Mouse (Mus musculus): ENCODE results near the gene Nhsl1. TPM values are rescaled to one million over a fixed set of nuclear protein-coding genes. Genes with fewer than 3 reads are reported as not detected.

Nhsl1 gene
- polyA plus RNA-seq, 1 experiment = not detected

DNA sequence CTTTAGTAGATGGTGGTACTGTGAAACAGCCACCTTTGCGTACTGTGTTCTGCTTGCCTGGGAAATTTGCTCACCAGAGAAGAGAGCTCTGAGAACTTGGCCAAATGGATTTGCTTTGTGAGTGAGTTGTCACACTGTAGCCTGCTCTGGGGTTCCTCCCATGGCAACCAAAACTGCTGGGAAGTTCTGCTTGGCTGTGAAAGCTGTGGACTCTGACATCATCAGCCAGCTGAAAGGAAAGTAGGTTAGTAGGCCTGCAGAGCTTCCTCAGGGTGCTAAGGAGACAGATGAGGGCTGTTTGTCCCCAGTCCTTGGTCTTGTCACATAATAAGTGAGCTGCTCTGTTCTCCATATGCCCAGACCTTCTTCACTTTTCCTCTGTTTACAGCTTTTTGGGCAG is 189.8 kb downstream of the Nhsl1 start:
- no peak for TF ChIP-seq GATA1 (IDR thresholded peaks at IDR 0.05; ENCODE audit: low read length)

DNA sequence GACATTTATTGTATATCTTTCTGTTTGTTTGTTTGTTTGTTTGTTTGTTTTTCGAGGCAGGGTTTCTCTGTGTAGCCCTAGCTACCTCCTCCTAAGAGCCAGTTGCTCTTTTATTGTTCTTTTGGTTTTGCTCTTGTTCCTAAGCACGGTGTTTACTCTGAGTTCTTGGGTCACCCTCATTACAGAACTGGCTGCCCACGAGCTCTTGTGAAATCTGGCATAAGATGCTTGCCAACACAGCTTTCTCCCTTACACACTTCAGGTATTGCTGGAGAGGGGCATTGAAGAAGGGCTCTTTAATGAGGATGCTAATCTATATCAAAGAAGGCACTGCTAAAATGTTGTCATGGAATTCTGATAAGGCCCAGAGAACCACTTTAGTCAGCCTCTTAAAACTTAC is 191.9 kb downstream of the Nhsl1 start:
- no peak for TF ChIP-seq GATA1 (IDR thresholded peaks at IDR 0.05; ENCODE audit: low read length)

GRCm38 (mm10) chr10:18511496-18511895 is 192.7 kb downstream of the Nhsl1 start:
- TF ChIP-seq GATA1 (IDR thresholded peaks at IDR 0.05; ENCODE audit: low read length) = no peak

DNA sequence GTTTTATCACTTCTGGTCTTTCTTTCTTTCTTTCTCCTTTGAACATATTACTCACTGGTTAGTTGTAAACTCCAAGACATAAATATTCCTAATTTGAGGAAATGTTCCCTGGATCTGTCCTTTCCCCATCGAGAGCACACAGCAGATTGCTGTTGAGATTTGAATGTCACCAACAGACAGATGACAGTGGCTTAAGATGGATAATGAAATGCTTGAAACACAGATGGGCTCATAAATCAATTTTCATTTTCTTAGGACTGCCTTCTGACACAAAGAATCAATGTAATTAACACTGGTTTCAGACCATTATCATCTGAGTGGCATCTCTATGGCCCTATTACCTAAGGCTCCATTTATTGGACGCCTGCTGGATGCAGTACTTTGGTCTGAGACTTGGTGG is 203.8 kb downstream of the Nhsl1 start:
- no peak for TF ChIP-seq GATA1 (IDR thresholded peaks at IDR 0.05; ENCODE audit: low read length)

DNA sequence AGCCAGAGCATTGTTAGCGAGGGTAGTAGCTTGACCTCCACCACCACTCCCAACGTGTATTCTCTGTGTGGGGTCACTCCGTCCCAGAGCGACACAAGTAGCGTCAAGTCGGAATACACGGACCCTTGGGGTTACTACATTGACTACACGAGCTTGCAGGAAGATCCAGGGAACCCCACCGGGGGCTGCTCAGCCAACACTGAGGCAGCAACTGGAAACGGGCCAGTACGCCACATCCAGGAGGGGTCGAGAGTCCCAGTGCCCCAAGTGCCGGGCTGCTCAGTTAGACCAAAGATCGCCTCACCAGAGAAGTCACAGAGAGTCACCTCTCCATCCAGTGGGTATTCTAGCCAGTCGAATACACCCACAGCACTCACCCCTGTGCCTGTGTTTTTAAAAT is 206.5 kb downstream of the Nhsl1 start:
- no peak for TF ChIP-seq GATA1 (IDR thresholded peaks at IDR 0.05; ENCODE audit: low read length)

GRCm38 (mm10) chr10:18525726-18526125 is 206.9 kb downstream of the Nhsl1 start:
- no peak for TF ChIP-seq GATA1 (IDR thresholded peaks at IDR 0.05; ENCODE audit: low read length)

DNA sequence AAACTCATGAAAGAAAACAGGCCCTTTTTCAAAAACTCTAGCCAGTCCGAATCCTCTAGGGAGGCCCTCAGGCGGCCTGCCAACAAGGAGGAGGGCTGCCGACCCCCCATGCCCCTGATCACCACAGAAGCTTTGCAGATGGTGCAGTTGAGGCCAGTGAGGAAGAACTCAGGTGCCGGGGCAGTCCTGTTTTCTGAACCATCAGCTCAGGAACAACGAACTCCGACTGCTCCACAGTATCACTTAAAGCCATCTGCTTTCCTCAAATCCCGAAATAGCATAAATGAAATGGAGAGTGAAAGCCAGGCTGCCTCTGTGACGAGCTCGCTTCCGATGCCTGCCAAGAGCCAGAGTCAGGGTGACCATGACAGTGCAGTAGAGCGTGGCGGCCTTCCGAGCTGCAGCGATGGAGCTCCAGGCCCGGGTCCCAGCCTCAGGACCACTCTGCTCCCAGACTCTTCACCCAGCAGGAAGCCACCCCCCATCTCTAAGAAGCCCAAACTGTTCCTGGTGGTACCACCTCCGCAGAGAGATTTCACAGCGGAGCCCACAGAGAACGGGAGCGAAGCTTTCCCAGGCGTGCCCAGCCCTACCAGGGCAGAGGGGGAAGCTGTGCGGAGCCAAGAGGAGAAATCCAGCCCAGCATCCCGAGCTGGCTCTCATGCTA is 207.5 kb downstream of the Nhsl1 start:
- TF ChIP-seq GATA1 (IDR thresholded peaks at IDR 0.05; ENCODE audit: low read length) = no peak

GRCm38 (mm10) chr10:18526851-18527675 is 208.3 kb downstream of the Nhsl1 start:
- no peak for TF ChIP-seq GATA1 (IDR thresholded peaks at IDR 0.05; ENCODE audit: low read length)

GRCm38 (mm10) chr10:18527766-18528165 is 209.0 kb downstream of the Nhsl1 start:
- no peak for TF ChIP-seq GATA1 (IDR thresholded peaks at IDR 0.05; ENCODE audit: low read length)

DNA sequence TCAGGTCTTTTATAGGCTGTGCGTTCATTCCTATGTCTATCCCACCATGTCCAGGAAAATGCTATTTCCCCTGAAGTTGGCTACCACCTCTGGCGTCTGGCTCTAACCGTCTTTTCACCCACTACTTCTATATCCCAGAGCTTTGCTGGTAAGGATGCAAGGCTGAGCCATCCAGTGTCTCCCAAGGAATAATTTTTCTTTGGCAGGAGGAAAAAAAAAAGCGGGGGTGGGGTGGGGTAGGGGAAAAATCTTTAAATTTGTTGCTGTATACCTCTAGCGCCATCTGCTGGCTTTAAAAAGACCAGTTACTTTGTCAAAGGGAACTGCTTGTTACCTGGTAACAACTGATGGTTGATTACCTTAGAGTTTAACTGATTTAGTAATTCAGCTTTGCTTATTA is 209.7 kb downstream of the Nhsl1 start:
- TF ChIP-seq GATA1 (IDR thresholded peaks at IDR 0.05; ENCODE audit: low read length) = no peak

DNA sequence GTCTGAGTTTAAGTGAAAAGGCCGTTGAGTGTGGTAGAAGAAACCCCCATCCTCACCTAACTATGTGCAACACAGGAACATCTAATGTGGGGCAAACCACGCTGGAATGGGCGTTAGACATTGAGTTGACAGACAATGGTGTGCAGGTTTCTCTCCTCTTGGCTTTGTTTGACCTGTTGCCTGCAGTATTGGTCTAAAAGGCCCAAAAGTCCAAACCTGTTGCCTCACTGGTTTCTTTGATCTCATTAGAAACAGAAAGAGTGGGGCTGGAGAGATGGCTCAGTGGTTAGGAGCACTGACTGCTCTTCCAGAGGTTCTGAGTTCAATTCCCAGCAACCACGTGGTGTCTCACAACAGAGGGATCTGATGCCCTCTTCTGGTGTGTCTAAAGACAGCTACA is 210.4 kb downstream of the Nhsl1 start:
- TF ChIP-seq GATA1 (IDR thresholded peaks at IDR 0.05; ENCODE audit: low read length) = no peak

- no peak for TF ChIP-seq GATA1 (IDR thresholded peaks at IDR 0.05; ENCODE audit: low read length)
Observed at GRCm38 (mm10) chr10:18530161-18530560, 211.4 kb downstream of the Nhsl1 start.

- no peak for TF ChIP-seq GATA1 (IDR thresholded peaks at IDR 0.05; ENCODE audit: low read length)
Observed at GRCm38 (mm10) chr10:18532293-18532692, 213.5 kb downstream of the Nhsl1 start.

DNA sequence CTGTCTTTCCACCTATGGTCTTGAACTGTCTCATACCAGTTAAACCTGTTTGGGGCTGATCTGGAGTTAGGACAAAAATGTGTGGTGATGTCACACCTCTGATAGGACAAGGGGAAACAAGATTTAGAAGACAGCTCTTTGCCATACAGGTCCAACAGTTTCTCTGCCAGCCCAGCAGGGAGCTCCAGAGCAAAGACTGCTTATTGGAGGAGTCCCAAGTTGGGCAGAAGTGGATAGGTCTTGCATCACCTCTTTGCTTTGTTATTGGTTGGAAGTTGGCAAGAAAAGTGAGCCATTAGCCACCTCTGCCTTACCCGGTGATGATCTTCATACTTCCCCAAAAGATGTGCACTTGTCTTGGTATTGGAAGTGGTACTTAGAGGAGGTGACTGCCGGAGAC is 218.1 kb downstream of the Nhsl1 start:
- TF ChIP-seq GATA1 (IDR thresholded peaks at IDR 0.05; ENCODE audit: low read length) = no peak

DNA sequence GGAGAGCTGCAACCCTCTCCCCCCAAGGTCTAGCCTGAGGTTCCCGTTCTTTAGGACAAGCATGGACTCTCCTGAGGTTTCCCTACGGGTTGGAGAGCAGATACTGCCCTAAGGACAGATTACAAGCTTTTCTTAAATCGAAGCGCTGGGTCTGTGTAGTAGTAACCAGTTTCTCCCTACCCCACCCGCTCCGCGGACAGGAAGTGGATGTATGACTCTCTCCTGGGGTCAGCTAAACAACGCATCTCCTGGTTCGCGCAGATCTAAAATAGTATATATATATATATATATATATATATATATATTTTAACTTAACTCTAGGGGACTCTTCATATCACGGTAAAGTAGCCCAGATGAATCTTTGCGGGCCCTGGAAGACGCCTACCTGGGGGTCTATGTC is 226.5 kb downstream of the Nhsl1 start:
- TF ChIP-seq GATA1 (IDR thresholded peaks at IDR 0.05; ENCODE audit: low read length) = no peak

- TF ChIP-seq GATA1 (IDR thresholded peaks at IDR 0.05; ENCODE audit: low read length) = no peak
Observed at GRCm38 (mm10) chr10:18545813-18546235, 227.0 kb downstream of the Nhsl1 start, which contains the start of gene Hebp2. Gene Hebp2 (minus strand): TSS chr10:18546076.

- TF ChIP-seq GATA1 (IDR thresholded peaks at IDR 0.05; ENCODE audit: low read length) = no peak
Observed at GRCm38 (mm10) chr10:18547381-18547780, 228.6 kb downstream of the Nhsl1 start.
